Mouse (Mus musculus): ENCODE results near the gene Slc25a10. TPM values are rescaled to one million over a fixed set of nuclear protein-coding genes. Genes with fewer than 3 reads are reported as not detected.

Slc25a10 gene
- polyA plus RNA-seq, 1 experiment from 2014 or later = 68.9 TPM

- no peak overlapping the region for H3K9ac ChIP-seq
- no peaks in the 10 kb centered on the region for H3K36me3 ChIP-seq (ENCODE audit: insufficient read depth)
- H3K4me3 ChIP-seq (ENCODE audit: low read depth, low read length) = no peak overlapping the region
- peak overlapping the region; percentile 36; the same call in 1 of the 2 replicates for H3K27ac ChIP-seq (ENCODE audit: low read depth)
- ATAC-seq (ENCODE audit: insufficient read depth) (no peak), DNase-seq (no peak)
- no peaks in the 10 kb centered on the region for H3K27me3 ChIP-seq (ENCODE audit: insufficient read depth, low read length)
- WGBS = 51% methylated on average over 6 of the region's 6 CpGs
- 0 out of 2 replicates have a peak, but pooled peaks cover 4% of the 10 kb centered on the region for H3K4me1 ChIP-seq (ENCODE audit: insufficient read depth)
- H3K9me3 ChIP-seq (ENCODE audit: low read depth, low read length) = no peaks in the 10 kb centered on the region
- 0 out of 2 replicates have a peak overlapping the region, but pooled peaks have one; percentile 7 for H3K4me2 ChIP-seq
- TF ChIP-seq CTCF (IDR thresholded peaks at IDR 0.05; ENCODE audit: low read depth) = no peak
Observed at GRCm38 (mm10) chr11:120518558-120518957, 26.9 kb downstream of the Slc25a10 start.

- no peaks in the 10 kb centered on the region for H3K27me3 ChIP-seq (ENCODE audit: insufficient read depth, low read length)
- no peak overlapping the region for H3K4me3 ChIP-seq (ENCODE audit: low read depth, low read length)
- peak; percentile 63 for DNase-seq
- H3K4me2 ChIP-seq = peak overlapping the region; percentile 33; the same call in 1 of the 2 replicates
- peak; percentile 60; the same call in 1 of the 2 replicates for ATAC-seq (ENCODE audit: insufficient read depth)
- H3K9me3 ChIP-seq (ENCODE audit: low read depth, low read length) = no peaks in the 10 kb centered on the region
- H3K27ac ChIP-seq (ENCODE audit: low read depth) = no peak overlapping the region; the same call in 1 of the 2 replicates
- peak overlapping the region; percentile 7; the same call in 1 of the 2 replicates for H3K9ac ChIP-seq
- H3K4me1 ChIP-seq (ENCODE audit: insufficient read depth) = 0 out of 2 replicates have a peak, but pooled peaks cover 4% of the 10 kb centered on the region
- no peak for TF ChIP-seq CTCF (IDR thresholded peaks at IDR 0.05; ENCODE audit: low read depth)
- H3K36me3 ChIP-seq (ENCODE audit: insufficient read depth) = no peaks in the 10 kb centered on the region
- WGBS = 25% methylated on average over 9 of the region's 9 CpGs
Observed at GRCm38 (mm10) chr11:120519738-120520137, 28.1 kb downstream of the Slc25a10 start.

DNA sequence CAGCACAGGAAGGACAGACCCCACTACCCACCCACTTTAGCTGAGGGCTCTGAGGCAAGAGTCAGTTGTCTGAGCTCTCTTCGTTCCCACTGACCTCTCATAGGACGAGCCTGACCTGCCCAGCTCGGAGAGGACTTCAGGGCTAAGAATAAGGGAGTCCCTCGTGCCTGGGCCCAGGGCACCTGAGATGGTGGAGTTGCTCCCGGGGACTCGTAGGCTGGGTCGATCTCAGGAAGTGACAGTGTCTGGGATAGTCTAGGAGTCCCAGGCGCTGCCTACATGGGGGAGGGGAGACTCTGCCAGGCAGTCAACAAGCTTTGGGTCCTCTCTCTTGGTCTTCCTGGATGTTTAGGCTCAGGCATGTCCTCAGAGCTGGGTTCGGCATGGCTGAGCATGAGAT lies 28.9 kb downstream of the Slc25a10 start:
- no peak for TF ChIP-seq CTCF (IDR thresholded peaks at IDR 0.05; ENCODE audit: low read depth)
- no peaks in the 10 kb centered on the region for H3K9me3 ChIP-seq (ENCODE audit: low read depth, low read length)
- no peak for ATAC-seq (ENCODE audit: insufficient read depth)
- H3K27ac ChIP-seq (ENCODE audit: low read depth) = no peak overlapping the region
- WGBS = 68% methylated on average over 9 of the region's 9 CpGs
- 0 out of 2 replicates have a peak overlapping the region, but pooled peaks have one; percentile 7 for H3K9ac ChIP-seq
- H3K27me3 ChIP-seq (ENCODE audit: insufficient read depth, low read length) = no peaks in the 10 kb centered on the region
- DNase-seq = no peak
- H3K4me3 ChIP-seq (ENCODE audit: low read depth, low read length) = no peak overlapping the region
- no peak overlapping the region for H3K4me2 ChIP-seq
- H3K36me3 ChIP-seq (ENCODE audit: insufficient read depth) = no peaks in the 10 kb centered on the region
- 0 out of 2 replicates have a peak, but pooled peaks cover 4% of the 10 kb centered on the region for H3K4me1 ChIP-seq (ENCODE audit: insufficient read depth)

GRCm38 (mm10) chr11:120520967-120521540 lies 29.4 kb downstream of the Slc25a10 start:
- DNase-seq (no peak), ATAC-seq (ENCODE audit: insufficient read depth) (no peak)
- Histone ChIP-seq H3K9ac (no peak overlapping the region), H3K4me1 (ENCODE audit: insufficient read depth) (0 out of 2 replicates have a peak, but pooled peaks cover 4% of the 10 kb centered on the region), H3K36me3 (ENCODE audit: insufficient read depth) (no peaks in the 10 kb centered on the region), H3K27me3 (ENCODE audit: insufficient read depth, low read length) (no peaks in the 10 kb centered on the region), H3K4me3 (ENCODE audit: low read depth, low read length) (no peak overlapping the region), H3K9me3 (ENCODE audit: low read depth, low read length) (no peaks in the 10 kb centered on the region), H3K27ac (ENCODE audit: low read depth) (no peak overlapping the region), H3K4me2 (no peak overlapping the region)
- no peak for TF ChIP-seq CTCF (IDR thresholded peaks at IDR 0.05; ENCODE audit: low read depth)
- 68% methylated on average over 5 of the region's 5 CpGs for WGBS

DNA sequence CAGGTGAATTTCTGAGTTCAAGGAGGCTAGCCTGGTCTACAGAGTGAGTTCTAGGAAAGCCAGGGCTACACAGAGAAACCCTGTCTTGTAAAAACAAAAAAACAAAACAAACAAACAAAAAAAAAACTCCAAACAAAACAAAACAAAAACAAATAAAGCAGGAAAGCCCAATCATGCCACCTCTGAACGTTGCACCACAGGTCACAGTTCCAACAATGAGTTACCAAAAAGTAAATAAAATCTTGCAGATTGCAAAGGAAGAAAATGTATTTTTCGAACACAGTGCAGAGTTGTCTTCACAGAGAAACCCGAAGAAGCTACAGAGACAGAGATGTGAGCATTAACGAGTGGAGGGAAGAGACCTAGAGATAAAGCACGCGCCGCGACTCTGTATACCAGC lies 30.9 kb downstream of the Slc25a10 start:
- ATAC-seq (ENCODE audit: insufficient read depth) = no peak
- 0 out of 2 replicates have a peak, but pooled peaks cover 4% of the 10 kb centered on the region for H3K4me1 ChIP-seq (ENCODE audit: insufficient read depth)
- no peak for TF ChIP-seq CTCF (IDR thresholded peaks at IDR 0.05; ENCODE audit: low read depth)

DNA sequence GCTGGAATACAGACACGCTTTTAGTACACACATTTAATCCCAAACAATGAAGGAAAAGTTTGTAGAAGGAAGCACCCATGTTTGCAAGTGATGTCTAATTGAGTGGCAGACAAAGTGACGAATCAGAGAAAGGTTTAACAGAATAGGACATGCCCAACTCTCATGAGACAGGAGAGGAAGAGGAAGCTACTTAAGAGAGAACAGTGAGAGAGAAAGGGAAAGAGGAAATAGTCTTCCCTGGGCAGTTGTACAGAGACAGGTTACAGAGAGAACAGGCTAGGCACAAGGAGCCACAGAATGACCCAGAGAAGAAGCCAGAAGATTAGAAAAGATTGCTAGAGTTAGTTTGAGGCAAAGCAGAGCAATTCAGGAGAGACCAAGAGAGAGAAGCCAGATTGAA lies 34.3 kb downstream of the Slc25a10 start:
- DNase-seq = no peak
- Histone ChIP-seq H3K4me2 (no peak overlapping the region), H3K36me3 (ENCODE audit: insufficient read depth) (no peaks in the 10 kb centered on the region), H3K4me1 (ENCODE audit: insufficient read depth) (no peaks in the 10 kb centered on the region), H3K9me3 (ENCODE audit: low read depth, low read length) (no peaks in the 10 kb centered on the region), H3K27ac (ENCODE audit: low read depth) (no peak overlapping the region), H3K9ac (no peak overlapping the region), H3K4me3 (ENCODE audit: low read depth, low read length) (no peak overlapping the region), H3K27me3 (ENCODE audit: insufficient read depth, low read length) (peaks cover 27% of the 10 kb centered on the region)
- WGBS = 76% methylated on average over 2 of the region's 2 CpGs
- no peak for ATAC-seq (ENCODE audit: insufficient read depth)
- TF ChIP-seq CTCF (IDR thresholded peaks at IDR 0.05; ENCODE audit: low read depth) = no peak

More for the DNA sequence above, 30.9 kb downstream of the Slc25a10 start:
- WGBS = 80% methylated on average over 8 of the region's 8 CpGs
- no peaks in the 10 kb centered on the region for H3K36me3 ChIP-seq (ENCODE audit: insufficient read depth)
- no peak overlapping the region for H3K27ac ChIP-seq (ENCODE audit: low read depth)
- H3K9me3 ChIP-seq (ENCODE audit: low read depth, low read length) = no peaks in the 10 kb centered on the region
- no peak overlapping the region for H3K4me3 ChIP-seq (ENCODE audit: low read depth, low read length)
- H3K27me3 ChIP-seq (ENCODE audit: insufficient read depth, low read length) = no peaks in the 10 kb centered on the region
- no peak overlapping the region for H3K9ac ChIP-seq
- DNase-seq = no peak
- H3K4me2 ChIP-seq = no peak overlapping the region

DNA sequence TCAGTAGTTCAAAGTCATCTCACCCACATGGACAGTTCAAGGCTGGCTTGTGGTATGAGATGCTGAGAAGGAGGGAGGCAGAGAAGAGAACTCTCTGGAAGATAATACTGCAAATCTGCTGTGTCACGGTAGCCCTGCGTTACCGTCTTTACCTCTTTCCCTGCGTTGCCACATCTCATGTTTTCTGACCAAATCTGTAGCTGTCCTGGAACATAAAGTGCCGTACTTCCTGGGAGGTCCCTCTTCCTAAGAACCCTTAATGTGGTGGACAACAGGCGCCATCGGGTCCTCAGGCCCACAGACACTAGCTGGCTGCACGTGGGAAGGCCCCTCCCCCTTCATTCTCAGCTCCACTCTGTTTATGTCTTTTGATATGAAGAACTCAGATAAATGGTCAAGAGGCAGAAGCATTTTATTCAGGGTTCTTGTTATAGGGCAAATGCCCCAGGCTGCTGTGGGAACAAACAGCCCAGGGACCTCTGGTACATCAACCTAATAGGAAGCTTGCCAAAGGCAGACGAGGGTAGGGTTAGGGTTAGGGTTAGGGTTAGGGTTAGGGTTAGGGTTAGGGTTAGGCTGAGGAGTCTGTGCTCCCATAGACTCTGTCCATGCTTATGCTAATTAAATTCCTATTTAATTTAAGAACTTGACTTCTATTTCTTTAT lies 36.2 kb downstream of the Slc25a10 start:
- Histone ChIP-seq H3K4me1 (ENCODE audit: insufficient read depth) (no peaks in the 10 kb centered on the region), H3K9ac (no peak overlapping the region), H3K27ac (ENCODE audit: low read depth) (no peak overlapping the region), H3K4me2 (no peak overlapping the region), H3K36me3 (ENCODE audit: insufficient read depth) (no peaks in the 10 kb centered on the region), H3K4me3 (ENCODE audit: low read depth, low read length) (no peak overlapping the region), H3K9me3 (ENCODE audit: low read depth, low read length) (no peaks in the 10 kb centered on the region), H3K27me3 (ENCODE audit: insufficient read depth, low read length) (peaks cover 46% of the 10 kb centered on the region)
- no peak for TF ChIP-seq CTCF (IDR thresholded peaks at IDR 0.05; ENCODE audit: low read depth)
- no peak for DNase-seq
- ATAC-seq (ENCODE audit: insufficient read depth) = no peak
- WGBS = 48% methylated on average over 9 of the region's 9 CpGs
